Mouse (Mus musculus): ENCODE data around the gene Wwtr1.

DNA sequence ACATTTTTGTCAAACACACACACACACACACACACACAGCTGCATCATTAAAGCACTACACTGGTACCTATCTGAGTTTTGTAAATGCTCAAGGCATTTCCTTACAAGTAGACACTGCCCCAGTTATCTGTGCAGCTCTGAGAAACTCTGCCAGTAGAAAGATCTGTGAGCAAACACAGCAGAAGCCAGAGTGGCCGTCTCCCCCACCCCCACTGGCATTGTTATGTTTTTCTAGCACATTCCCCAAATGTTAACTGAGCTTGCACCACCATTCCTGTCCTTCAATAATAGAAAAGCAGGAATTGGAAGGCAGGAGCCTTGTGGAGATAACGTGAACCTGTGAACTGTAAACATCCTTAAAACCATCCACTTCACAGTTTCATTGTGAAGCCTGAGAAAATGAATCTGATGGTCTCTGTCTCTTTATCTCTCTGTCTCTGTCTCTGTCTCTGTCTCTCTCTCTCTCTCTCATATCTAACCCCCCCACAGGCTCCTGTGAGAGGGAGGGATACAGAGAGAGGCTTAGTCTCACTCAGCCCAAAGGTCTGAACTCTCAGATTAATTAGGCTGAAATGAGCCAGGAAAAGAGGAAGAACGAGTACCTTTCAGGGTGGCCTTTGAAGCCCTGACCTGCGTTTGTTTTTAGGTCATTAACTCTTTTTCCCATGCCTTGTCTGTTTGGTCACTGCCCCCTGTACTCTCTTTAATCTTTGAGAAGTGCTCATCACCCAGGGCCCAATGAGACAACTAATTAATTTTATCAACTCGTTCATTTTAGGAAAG is 146.8 kb downstream of the Wwtr1 start:
- no peak for TF ChIP-seq GATA1 (IDR thresholded peaks at IDR 0.05; ENCODE audit: low read length)
- no peak for TF ChIP-seq TAL1 (IDR thresholded peaks at IDR 0.05; ENCODE audit: low read length)

Measured in erythroblast, embryonic 14.5 days (primary cell).